Mouse (Mus musculus): ENCODE measurements around the gene Slc13a5.
A peak's percentile ranks its signal among the peaks of the same experiment; 100 is the strongest.

The Slc13a5 gene

DNA sequence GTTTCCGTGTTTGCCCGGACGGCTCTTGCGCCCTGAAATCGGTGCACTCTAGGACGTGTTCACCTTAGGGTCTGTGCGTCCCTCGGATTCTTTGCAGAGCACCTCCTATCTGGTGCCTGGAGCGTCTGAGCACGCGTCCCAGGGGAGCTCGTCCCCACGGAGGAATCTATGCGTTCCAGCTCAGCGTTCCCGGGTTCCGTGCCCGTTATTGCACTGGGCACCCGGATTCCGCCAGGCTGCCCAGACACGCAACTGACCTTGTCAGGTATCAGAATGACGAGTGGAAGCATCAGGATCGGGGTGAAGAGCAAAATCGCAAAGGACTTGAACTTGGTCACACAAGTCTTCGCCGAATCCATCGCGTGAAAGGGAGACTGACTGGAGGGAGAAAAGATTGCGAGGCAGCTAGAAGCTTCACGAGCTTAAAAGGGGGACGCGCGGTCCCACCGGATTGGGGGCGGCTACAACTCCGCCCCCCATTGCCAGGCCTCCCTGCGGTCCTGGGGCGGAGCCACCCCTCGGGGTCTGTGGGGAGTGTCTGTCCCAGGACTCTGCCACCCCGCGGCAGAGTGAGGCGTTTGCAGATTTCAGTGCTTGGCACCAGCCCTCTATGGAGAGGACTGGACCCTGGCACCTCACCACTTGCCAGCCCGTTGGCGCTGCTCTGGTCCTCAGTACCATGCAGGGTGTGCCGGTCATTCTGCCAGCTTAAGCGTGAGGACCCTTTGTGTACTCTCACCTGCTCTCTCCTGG is 639 bp downstream of the Slc13a5 start:
- DNase-seq (ENCODE audit: low spot score in 2 of 2) = peak in 1 of 2 experiments; percentile 8

DNA sequence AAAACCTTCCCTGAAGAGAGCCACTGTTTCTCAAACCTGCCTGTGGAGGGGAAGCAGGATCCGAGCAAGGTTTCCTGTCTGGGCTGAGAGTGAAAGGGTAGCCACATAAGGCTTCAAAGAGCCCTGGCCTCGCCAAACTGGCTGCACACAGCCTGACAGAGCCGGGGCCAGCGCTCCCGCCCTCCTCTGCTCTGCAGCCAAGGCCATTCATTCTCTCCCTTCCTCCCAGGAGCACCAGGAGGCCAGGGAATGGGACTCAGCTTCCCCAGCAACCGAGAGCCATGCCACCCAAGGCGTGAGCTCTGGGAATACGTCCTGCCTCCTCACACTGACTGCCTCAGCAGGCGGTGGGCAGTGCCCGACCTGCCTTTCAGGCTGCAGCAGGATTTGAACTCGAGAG is 1.5 kb downstream of the Slc13a5 start:
- DNase-seq (ENCODE audit: low spot score in 2 of 2) = no peak

DNA sequence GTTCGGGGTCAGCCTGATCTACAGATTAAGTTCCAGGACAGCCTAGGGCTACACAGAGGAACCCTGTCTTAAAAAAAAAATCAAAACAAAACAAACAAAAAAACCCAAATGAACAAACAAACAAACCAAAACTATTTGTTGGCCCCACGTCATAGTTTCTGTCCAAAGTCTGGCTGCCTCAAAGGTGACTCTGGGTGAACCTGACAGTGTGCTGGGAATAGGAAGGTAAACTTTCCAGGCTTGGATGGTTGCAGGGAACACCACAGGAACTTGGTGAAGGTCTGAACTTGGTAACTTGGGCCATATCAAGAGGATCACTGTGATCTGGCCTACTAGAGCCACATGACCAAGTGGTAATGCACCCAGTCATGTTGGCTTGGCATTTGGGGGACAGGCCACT is 10.6 kb downstream of the Slc13a5 start:
- DNase-seq (ENCODE audit: low spot score in 2 of 2) = no peak

DNA sequence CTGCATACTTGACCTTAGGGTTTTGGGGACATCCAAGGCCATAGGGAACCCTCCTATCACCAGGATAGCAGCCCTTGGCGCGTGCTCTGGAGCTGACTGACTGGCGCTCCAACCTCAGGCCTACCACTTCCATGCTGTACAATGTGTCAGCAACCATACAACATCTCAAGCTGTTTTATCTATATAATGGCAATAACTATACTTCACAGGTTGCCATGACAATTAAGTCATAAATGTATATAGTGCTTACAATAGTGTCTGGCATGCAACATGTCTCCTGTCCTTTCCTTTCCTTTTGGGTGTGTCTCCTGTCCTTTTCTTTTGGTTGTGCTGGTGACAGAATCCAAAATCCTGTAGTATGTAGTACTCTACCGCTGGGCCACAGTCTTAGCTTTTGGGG is 11.4 kb downstream of the Slc13a5 start:
- DNase-seq (ENCODE audit: low spot score in 2 of 2) = no peak

DNA sequence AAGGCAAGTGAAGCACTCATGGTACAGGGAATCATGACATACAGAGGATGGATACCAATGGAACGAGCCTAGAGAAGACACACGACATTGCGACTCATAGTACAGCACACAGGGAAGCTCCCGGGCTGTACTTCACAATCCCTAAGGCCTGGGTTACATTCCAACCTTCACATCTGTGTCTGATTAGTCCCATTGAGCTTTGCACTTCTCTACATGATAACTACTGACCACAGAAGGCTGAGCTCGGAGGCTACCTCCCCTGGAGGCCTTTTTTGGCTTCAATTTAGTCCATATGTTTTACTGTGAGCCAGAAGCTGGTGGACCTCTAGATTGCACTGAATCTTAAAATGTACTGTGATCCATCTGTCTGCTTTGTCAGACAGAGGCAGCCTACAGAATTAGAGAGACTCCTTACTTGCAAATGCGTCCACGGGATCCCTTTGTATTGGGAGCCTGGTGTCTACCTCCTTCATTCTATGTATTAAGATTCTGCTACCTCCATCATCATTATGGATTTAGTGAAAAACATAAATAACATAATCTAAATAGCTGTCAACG is 21.7 kb downstream of the Slc13a5 start:
- no peak for DNase-seq (ENCODE audit: low spot score in 2 of 2)

DNA sequence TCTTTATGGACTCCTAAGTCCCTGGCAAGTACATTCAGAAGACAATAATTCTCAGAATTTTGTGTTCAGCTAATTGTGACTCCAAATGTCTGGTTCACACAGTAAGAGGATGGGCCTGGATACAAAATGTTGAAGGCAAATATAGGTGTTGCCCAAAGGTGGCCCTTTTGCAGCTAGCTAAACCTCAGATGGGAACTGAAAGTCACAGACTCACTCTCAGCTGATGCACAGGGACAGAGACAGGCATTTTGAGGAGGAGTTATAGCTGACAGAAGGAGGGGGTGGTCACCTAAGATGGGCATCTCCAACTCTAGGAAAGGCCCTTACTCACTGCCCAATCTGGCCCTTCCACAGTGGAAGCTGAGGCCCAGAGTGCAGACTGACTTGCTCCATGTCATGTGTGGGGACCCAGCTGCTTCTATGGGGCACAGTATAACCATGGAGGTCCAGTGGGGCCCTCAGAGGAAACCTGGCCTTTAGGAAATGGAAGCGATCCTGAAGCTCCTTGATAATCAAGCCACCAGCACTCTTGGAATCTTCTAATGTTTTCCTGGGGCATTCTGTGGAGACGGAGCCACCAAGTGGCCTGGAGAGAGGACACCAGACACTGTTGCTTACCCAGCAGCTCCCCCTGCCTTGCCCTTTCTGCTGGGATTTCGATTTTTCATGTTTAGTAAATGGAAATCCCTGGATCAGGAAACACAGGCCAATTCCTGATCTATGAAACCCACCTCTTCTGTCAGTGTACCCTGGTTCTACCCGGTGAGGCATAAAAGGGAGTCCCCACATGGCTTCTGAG is 26.8 kb downstream of the Slc13a5 start:
- DNase-seq (ENCODE audit: low spot score in 2 of 2) = no peak

DNA sequence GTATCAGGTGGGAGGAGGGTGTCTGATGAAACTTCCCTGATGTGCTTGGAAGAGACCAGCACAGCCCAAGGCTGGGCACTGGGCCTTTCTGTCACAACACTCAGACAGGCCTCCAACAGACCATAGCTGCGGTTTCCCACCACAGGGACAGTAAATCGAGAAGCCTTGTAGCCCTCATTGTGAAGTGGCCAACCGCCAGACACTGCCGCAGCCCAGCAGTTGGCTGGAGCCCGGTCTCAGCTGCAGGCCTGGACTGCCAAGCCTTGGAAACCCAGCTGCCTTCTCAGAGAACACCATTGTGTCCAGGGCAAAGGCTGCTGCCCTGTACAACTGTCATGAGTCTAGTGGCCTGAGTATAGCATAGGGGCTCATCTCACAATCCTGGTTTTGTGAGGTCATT is 33.0 kb downstream of the Slc13a5 start:
- DNase-seq (ENCODE audit: low spot score in 2 of 2) = no peak

DNA sequence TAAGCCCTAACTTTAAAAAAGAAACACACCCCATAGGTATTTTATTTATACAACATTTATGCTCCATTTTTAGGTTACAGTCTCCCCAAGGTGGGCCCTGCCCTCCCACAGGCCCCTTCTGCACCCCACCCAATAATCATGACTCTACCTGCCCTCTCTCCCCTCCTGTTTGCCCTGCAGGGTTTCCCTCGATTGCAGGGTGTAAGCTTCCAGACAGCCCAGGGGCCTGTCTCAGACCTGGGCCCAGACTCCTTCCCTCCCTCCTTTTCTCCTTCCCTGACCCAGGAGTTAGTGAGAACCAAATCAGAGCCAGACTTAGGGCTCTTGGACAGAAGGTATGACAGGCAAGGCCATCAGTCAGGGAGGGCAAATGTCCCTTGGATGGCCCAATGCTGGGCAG is 34.0 kb downstream of the Slc13a5 start:
- DNase-seq (ENCODE audit: low spot score in 2 of 2) = no peak

DNA sequence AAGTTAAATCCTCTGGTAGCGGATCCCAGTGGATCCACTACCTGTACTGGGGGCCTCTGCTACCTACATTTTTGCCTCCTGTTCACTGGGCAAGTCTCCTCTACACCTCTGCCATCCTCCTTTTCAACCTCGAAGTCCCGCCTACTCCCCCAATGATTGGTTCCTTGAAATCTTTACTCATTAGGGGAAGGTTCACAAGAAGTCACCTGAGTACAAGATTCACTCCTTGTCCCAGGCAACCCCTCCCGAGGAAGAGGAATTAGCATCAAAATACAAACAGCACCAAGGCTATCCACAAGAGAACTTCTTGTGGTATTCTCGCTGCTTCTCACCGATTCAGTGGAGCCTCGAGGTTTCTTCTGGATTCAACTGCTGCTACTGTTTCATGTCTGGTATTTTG is 35.0 kb downstream of the Slc13a5 start:
- no peak for DNase-seq (ENCODE audit: low spot score in 2 of 2)

DNA sequence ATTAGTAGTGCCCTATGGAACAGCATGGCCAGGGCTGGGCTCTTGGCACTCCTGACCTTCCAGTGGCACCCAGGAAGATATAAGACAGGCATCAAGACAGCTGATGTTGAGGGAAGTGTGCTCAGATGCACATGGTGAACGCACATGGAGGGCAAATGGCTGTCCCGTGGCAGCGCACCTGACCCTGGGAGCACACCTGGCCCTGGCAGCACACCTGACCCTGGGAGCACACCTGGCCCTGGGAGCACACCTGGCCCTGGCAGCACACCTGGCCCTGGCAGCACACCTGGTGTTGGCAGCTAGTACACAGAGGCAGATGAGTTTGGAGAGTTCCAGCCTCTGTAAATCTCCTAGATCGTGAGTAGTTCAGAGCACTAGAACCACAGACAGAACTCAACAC is 38.5 kb downstream of the Slc13a5 start:
- no peak for DNase-seq (ENCODE audit: low spot score in 2 of 2)

DNA sequence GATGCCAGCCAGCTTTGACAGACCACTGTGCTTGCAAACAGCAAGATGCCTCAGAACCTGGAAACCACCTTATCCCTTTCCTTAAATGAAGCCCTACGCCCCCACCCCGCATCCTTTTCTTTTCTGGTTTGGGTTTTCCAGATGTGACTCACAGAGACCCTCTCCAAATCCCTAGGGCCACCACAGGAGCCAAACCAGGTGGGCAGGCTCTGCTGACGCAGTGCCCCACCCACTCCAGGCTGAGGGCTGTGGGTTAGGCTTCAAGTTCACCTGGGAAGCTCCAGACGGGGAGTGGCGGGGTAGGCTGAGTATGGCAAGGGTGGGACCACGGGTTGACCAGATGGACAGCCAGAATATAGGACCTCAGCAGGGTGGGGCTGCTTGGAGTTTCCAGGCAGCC is 40.1 kb downstream of the Slc13a5 start:
- no peak for DNase-seq (ENCODE audit: low spot score in 2 of 2)

DNA sequence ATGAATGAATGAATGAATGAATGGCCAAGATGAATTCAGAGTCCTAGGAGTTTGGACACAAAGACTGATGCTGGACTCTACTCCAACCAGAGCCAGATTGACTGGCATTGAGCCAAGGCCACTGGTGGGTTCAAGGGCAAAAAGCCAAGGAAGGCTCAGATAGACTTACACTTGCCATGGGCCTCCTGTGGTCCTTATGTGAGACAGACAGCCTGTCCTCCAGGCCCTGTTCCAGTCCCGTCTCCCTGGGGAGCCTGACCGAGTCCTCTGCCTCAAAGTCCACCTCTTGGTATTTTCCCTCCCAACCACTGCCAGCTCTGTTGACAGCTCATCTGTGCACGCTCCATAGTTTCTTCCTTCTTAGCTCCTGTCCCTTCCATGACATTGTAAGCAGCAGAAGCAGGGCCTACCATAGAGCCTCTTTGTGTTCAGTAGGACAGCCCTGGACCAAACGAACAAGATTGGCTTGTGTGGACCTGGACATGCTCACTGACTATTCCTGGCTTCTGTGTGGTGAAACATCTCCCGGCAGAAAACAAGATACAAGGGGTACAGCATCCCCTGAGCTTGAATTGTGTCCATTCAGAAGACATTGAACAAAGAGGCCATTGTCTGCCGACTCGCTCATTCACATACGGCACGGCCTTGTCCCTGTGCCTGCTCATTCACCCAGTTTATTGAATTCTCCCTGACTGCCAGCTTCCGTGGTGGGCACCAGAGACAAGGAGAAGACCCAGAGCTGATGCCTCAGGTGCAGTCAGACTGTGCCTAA is 40.8 kb downstream of the Slc13a5 start:
- DNase-seq (ENCODE audit: low spot score in 2 of 2) = no peak

DNA sequence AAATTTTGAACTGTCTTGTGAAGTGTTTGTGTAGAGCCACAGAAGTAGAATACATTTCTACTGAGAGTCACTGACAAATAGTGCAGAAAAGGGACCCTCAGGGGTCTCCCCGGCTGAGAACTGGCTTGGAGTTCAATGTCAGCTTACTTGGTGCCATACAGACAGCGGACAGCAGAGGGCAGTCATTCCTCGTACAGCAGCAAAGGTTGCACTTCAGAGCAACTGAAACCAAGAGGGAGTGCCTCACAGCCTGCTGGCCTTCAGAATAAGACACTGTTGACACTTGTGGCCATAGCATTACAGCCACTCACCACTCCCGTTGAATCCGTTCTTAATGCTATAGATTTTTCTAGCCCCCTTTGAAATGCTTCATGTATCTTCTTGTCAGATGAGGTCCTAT is 42.2 kb downstream of the Slc13a5 start:
- peak; percentile 48 to 52 for DNase-seq (ENCODE audit: low spot score in 2 of 2)

DNA sequence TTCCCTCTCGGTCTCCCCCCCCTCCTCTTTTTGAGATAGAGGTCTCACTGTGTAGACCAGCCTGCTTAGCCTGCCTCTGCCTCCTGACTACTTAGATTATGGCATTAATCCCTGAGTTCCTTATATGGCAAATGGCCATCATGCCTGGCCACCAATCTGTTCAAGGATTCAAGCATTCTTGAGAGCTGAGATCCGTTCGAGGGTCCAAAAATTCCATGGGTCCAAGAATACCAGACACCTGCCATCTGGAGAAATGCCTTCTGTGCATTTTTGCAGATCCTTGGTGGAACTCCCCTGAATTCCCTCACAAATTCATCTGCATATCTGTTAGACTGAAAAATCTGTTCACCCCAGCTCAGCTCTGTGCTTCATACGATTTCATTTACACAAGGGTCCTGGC is 43.6 kb downstream of the Slc13a5 start:
- DNase-seq (ENCODE audit: low spot score in 2 of 2) = no peak

DNA sequence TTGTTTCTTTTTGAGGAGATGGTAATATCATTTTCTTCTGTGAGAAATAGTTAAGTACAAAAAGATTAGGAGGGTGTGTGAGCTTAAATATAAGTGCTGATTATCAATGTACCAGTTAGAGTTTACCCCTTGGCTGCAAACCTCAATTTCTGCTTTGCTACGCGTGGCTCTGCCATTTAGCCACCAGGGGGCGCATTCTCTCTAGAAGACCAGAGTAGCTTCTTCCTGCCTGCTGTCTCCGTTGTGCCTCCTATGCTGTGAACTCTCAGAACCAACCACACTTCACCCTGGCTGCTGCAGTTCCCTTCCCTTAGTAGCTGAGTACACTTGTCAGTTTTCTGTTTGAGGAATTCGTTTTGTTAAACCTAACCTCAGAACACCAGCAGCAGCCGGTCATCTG is 45.7 kb downstream of the Slc13a5 start:
- peak; percentile 60 to 66 for DNase-seq (ENCODE audit: low spot score in 2 of 2)

DNA sequence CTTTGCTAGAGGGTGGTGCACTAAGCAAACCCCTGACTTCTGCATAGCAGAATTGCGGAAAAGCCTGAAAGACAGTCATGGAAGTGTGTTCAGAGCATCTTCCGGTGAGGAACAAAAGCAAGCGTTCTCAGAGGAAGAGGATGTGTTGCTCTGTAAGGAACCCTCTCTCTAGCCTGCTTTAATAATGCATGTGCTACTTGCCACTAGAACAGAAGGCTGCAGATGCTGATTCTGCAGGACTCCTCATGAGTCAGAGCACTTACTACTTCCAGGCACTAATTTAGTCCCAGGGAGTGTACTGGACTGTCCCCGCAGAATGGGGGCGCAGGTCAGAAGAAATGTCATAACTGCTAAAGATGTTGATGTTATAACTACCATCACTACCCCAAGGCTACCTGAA is 49.9 kb downstream of the Slc13a5 start:
- DNase-seq (ENCODE audit: low spot score in 2 of 2) = no peak

DNA sequence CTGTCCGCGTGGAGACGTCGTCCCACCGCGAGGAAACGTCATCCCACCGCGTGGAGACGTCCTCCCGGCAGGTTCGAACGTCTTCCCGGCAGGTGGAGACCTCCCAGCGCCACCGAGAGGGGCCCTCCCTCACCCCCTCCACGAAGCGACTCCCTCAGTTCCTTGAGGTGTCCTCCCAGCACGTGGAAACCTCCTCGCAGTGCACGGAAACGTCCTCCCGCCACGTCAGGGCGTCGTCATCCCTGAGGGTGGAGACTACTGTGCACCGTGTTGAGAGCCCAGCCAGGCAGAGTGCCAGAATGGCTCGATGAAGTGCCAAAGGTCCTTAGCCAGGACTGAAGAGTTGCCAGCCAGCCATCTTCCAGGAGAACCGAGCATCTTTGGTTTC is 51.6 kb downstream of the Slc13a5 start, which contains the start of gene Med31:
Med31 (minus strand) TSS at position 183 of the 388 bp plus-strand sequence.
- DNase-seq (ENCODE audit: low spot score in 2 of 2) = peak; percentile 68 to 77

DNA sequence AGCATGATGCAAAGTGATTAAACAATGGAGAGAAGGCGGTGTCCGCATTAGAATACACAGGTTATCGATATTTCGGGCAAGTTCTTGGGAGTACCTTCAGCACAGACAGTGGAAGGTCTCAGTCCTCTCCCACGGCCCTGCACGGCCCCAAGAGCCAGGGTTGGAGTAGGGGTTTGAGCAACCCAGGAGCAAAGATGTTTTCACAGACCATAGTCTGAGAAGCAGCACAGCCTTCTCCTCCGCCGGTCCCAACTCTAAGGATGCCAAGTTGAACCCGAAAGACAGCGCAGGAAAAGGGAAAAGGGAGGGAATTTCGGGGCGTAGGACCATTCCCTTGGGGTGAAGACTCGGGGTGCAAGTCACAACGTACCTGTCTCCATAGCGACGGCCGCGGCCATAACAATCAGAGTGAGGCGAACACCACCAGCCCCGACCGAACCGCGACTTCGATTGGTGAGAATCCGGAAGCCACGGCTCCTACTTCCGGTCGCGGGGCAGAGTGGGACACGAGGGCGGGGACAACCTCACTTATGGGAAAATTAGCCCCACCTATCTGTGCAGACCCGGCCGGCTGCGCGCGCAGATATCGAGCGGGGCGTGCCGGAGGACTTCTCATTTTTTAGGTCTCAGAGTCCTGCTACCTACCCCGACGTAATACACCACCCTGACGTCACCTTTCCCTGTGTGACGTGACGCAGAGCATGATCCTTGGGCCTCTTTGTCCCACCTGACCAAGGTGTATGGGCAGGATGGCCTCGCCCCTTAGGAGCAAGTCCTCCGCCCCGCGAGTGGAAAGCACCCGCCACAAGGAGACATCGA is 52.2 kb downstream of the Slc13a5 start:
- peak; percentile 94 to 96 for DNase-seq (ENCODE audit: low spot score in 2 of 2)

DNA sequence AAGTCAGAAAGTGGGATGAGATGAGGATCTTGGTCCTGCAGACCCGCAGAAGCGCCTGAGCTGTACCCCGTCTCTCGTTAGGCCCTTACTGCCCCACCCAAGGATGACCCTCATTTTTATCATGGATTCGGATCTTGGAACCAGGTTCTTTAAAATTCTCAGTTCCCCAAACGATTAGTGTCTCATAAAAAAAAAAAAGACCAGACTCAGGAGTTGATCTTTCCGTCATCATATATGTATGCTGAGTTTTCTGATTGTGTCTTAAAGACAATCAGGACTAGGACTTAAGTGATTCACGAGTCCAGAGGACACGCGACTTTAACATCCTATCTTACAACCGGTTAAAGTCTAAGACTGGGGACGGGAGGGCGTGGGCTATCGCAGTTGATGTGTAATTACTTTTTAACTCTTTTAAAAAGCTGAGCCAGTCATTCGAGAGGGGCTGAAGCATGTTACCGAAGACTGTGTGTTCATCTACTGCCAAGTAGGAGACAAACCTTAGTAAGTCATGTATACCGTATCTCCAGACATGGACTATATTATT is 59.1 kb downstream of the Slc13a5 start:
- DNase-seq (ENCODE audit: low spot score in 2 of 2) = no peak

DNA sequence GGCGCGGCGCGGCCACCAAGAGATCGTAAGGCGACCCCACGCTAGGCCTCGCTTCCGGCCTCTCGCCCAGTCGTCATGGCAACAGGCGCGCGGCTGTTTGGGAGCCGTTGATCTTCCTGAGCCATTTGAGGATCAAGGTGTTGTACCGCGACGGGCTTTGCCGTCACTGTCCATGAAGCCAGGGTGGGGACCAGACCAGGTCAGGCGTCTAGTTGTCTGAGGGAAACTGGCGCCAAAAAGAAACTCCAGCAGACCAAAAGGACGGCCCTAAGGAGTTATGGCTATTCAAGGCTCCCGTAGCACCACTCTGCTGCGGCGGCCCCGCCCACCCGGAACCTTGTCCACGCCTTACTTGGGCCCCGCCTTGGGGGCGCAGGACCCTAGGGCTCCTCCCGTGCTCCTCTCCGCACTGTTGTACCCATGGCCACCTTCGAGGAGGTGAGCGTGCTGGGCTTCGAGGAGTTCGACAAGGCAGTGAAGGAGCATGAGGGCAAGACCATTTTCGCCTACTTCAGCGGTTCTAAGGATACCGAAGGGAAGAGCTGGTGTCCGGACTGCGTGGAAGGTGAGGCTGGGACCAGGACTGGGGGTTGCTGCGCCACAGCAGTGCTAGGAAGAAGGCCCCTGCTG is 59.7 kb downstream of the Slc13a5 start, which contains the start of the genes 4933427D14Rik and Txndc17:
4933427D14Rik (minus strand) TSS at position 256 of the 630 bp plus-strand sequence.
Txndc17 (plus strand) TSS at position 344 of the 630 bp plus-strand sequence.
- peak; percentile 85 to 87 for DNase-seq (ENCODE audit: low spot score in 2 of 2)

Measured in spleen, postnatal 36 days (tissue).